Mouse (Mus musculus): ENCODE results near the gene Vmn1r212.

DNA sequence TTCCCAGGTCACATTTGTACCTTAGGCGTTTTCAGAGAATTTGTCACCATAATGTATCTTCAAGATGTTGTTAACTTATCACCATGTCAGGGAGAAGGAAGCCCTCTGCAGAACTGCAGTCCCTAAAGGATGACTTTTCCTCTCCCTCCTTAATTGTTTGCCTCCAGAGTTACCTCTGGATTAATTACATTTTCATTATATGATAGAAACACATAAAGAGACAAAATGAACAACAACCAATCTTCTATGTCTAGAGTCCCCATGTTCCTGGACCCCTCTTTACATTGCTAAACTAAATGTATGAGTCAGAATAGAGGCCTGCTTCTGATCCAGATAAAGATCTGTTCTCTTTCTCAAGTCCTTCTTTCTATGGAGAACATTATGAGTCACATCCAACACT lies 26.5 kb downstream of the Vmn1r212 start, which contains the start of gene Vmn1r211:
- TF ChIP-seq CTCF (IDR thresholded peaks at IDR 0.05; ENCODE audit: control insufficient read depth, insufficient read depth, insufficient replicate concordance, low read depth, low read length) (no peak), POLR2A (IDR thresholded peaks at IDR 0.05; ENCODE audit: control insufficient read depth, low read depth, low read length) (no peak)

Data from testis, adult 2 months (tissue).